Mouse (Mus musculus): ENCODE measurements around the gene Cbfa2t3. TPM values are rescaled to one million over a fixed set of nuclear protein-coding genes. Genes with fewer than 3 reads are reported as not detected.
A peak's percentile ranks its signal among the peaks of the same experiment; 100 is the strongest.

The Cbfa2t3 gene
- total RNA-seq, 2 experiments from 2014 or later = 1.5 to 16.8 TPM

DNA sequence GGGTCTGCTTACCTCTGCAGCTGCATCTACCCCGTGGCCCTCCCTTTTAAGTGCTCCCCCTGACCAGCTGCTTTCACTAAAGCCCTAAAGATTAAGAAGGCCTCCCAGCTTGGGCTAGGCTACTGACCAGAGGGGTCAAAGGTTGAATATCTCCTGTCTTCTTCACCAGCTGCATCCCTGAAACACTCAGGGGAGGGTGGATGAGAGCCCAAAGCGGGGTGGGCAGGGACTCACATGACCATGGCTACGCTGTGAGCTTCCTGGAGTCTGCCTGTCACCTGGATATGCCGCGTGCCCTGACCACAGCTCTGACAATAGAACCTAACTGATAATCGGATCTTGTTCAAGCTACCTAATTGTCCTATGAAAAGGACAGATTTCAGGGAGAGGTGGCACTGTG lies 76.2 kb downstream of the Cbfa2t3 start, which contains the start of gene Pabpn1l:
Gene Pabpn1l, minus strand, starts transcription at position 13 of the 400 bp plus-strand sequence.
- ATAC-seq (replicated peaks; ENCODE audit: low FRiP score, poor library complexity, severe bottlenecking) = no peak

GRCm38 (mm10) chr8:122620446-122620845 lies 78.5 kb downstream of the Cbfa2t3 start:
- ATAC-seq (replicated peaks; ENCODE audit: low FRiP score, poor library complexity, severe bottlenecking) = no peak

GRCm38 (mm10) chr8:122618660-122619378 lies 80.1 kb downstream of the Cbfa2t3 start:
- peak; percentile 84 for ATAC-seq (replicated peaks; ENCODE audit: low FRiP score, poor library complexity, severe bottlenecking)

DNA sequence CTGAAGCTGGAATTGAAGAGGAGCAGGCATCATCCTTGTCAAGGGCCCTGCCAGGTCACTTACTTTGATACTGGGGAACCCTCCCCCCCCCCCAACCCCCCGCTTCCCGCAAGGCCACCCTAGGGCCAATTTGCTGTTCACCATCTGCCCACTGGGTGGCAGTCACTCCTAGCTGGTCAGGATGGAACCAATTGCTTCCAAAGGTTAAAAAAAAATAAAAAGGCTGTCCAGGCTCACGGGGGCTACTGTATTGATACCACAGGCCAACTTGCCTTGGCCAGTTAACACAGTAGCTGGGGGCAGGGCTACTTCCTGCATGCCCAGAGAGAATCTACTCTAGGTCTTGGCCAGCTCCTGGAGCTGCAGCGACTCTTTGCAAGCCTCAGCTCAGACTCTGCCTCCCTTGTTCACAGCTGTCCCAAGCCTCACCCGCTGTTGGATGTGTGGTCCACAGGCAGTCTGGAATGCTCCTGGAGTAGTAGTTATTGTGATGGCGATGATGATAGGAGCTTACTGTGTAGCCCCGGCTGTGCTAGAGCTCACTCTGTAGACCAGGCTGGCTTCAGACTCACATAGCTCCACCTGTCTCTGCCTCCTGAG lies 80.9 kb downstream of the Cbfa2t3 start:
- ATAC-seq (replicated peaks; ENCODE audit: low FRiP score, poor library complexity, severe bottlenecking) = peak; percentile 53

DNA sequence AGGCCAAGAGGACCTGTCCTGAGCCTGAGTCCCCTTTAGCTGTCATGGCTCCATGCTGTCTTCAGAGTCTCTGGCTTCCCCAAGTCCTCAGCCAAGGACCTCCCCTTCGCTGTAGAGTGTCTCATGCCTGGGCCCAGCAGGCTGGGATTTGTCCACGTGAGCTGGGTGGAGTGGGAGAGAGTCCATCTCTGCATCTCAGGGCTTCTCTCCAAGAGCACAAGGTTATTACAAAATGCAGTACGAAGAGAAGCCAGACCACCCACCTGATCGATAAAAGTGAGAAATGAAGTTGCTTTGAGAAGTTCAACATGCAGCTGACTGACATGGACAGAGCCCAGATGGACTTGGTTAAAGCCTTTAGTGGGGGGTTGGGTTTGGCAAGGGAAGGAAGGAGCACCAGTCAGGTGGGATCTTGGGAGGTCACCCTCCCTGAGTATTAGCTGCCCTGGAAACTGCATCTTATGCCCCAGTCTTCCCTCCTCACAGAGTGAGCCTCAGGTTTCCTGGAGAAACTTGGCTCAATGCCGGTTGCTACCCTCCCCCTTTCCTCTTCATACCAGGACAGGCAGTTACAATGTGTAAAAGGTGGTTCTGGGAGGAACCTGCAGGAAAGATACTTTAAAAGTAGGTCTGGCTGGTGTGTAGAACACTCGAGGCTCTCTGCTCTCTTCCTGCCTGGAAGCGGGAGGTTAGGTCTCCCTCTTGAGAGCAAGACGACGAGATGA lies 82.6 kb downstream of the Cbfa2t3 start:
- no peak for ATAC-seq (replicated peaks; ENCODE audit: low FRiP score, poor library complexity, severe bottlenecking)

GRCm38 (mm10) chr8:122611295-122612133 lies 87.4 kb downstream of the Cbfa2t3 start, which contains the start of the genes Galns and Trappc2l:
Gene Galns, minus strand, starts transcription at chr8:122611463.
Gene Trappc2l, plus strand, starts transcription at chr8:122611640.
- peak; percentile 93 for ATAC-seq (replicated peaks; ENCODE audit: low FRiP score, poor library complexity, severe bottlenecking)

- peak; percentile 23 for ATAC-seq (replicated peaks; ENCODE audit: low FRiP score, poor library complexity, severe bottlenecking)
These were observed 88.2 kb downstream of the Cbfa2t3 start for GRCm38 (mm10) chr8:122610612-122611277.

DNA sequence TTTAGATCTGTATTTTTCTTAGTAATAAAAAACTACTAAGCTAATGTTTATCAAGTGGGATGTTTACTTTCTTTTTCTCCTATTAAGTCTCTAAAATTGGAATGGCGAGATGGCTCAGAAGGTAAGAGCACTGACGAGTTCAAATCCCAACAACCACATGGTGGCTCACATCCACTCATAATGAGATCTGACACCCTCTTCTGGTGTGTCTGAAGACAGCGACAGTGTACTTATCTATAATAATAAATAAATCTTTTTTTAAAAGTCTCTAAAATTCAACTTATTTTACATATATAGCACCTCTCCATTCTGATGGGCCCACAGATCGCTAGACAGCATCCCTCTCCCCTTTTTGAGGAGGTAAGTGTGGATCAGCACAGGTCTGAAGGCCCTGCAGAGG lies 88.7 kb downstream of the Cbfa2t3 start:
- ATAC-seq (replicated peaks; ENCODE audit: low FRiP score, poor library complexity, severe bottlenecking) = no peak

GRCm38 (mm10) chr8:122606810-122607209 lies 92.1 kb downstream of the Cbfa2t3 start:
- no peak for ATAC-seq (replicated peaks; ENCODE audit: low FRiP score, poor library complexity, severe bottlenecking)

GRCm38 (mm10) chr8:122605367-122605766 lies 93.5 kb downstream of the Cbfa2t3 start:
- ATAC-seq (replicated peaks; ENCODE audit: low FRiP score, poor library complexity, severe bottlenecking) = no peak

DNA sequence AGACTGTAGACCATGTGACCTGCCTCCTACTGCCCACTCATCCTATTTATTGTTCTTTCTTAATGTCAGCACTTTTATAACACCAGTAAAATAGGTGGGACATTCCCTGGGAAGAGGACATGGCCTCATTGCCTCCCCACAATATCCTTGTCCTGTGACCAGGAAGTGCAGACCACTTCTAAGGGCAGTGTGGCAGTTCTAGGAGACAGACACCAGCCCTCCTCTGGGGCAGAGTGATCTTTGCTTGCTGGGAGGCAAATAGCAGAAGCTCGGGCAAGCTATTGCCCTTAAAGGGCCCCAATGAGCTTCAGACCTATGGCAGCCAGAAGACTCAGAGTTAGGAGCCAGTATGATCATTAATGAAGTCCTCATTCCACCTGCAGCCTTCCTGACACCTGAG lies 94.3 kb downstream of the Cbfa2t3 start:
- no peak for ATAC-seq (replicated peaks; ENCODE audit: low FRiP score, poor library complexity, severe bottlenecking)

GRCm38 (mm10) chr8:122600666-122601065 lies 98.2 kb downstream of the Cbfa2t3 start:
- ATAC-seq (replicated peaks; ENCODE audit: low FRiP score, poor library complexity, severe bottlenecking) = no peak

- ATAC-seq (replicated peaks; ENCODE audit: low FRiP score, poor library complexity, severe bottlenecking) = no peak
These were observed 102.9 kb downstream of the Cbfa2t3 start for GRCm38 (mm10) chr8:122596031-122596430.

DNA sequence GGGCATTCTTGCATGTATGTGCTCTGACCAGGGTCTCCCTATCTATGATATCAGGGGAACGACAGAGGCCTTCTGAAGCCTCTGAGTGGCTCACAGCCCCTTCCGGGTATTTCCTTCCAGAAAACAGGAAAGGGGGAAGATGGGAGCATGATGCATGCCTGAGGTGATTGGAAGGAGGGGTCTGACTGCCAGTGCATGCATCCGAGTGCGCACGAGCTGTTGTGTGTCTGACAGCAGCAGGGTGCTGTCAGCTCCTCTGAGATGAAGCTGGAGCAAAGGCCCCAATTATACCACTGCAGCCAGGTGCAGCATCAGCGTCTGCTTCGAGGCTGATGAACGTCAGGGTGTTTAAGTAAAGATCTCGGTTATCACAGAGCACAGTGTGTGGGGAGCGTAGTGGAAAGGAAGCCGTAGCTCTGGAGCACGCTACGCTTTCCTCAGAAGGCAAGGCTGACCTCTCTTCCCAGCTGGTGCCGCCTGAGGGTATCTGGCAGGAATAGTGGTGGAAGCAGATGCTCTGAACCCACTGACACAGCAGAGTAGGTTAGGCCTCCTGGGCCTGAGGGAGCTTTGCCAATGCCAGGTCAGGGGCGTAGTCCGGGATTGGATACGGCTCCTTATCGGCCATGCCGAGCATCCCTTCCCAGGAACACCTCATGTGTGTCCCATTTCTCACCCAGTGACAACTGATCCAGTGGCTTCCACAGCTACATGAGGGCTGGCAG lies 105.0 kb downstream of the Cbfa2t3 start:
- no peak for ATAC-seq (replicated peaks; ENCODE audit: low FRiP score, poor library complexity, severe bottlenecking)

DNA sequence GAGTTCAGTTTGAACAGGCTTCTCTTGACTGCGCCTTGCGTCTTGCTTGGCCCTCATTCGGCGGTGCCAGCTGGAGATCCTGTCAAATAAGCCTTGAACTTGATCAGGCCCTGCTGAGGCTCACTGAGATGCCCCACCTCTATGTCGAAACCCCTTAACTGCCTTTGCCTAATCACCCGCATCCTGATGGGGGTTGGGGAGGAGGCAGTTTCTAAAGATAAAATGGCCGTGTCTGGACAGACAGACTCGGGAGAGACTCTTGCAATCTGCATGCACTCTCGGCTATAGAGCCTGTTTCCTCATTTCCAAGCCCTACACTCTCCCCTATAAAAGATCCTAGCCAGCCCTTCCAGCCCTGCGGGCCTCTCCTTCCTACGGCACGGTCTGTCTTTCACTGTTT lies 105.7 kb downstream of the Cbfa2t3 start:
- no peak for ATAC-seq (replicated peaks; ENCODE audit: low FRiP score, poor library complexity, severe bottlenecking)

DNA sequence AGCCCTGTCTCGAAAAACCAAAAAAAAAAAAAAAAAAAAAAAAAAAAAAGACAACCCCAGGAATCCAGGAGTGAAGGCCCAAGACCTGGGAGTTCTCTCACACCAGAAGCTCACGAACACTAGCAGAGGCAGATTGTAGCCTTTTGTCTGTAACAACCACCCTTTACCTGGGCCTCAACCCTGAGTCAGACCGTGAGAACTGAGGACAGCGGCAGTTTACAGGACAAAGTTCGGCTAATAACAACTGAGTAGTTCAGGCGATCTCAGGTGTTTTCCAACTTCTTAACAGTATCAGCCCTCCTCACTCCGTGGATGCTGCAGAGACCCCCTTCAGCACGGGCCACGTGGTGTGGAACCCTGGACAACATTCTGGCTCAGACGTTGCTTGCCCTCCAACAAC lies 112.2 kb downstream of the Cbfa2t3 start:
- ATAC-seq (replicated peaks; ENCODE audit: low FRiP score, poor library complexity, severe bottlenecking) = no peak

DNA sequence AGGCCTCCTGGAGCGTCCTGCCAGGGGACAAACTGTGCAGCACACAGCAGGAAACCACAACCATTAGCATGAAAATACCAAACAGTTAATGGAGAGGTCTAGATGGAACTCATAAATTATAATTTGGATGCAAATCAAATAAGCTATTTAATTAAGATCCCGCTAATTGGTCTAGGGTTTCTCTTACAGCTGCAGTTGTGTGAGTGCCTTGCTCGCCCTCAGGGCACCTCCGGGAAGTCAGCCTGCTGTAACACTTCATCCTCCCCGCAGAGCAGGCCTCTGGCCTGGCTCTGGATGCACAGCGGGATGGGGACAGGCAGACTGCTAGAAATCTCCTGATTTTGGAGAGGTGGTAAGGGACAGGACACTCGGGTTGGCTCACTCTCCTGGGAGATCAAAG lies 112.7 kb downstream of the Cbfa2t3 start:
- ATAC-seq (replicated peaks; ENCODE audit: low FRiP score, poor library complexity, severe bottlenecking) = no peak

- no peak for ATAC-seq (replicated peaks; ENCODE audit: low FRiP score, poor library complexity, severe bottlenecking)
These were observed 113.5 kb downstream of the Cbfa2t3 start for GRCm38 (mm10) chr8:122585411-122585891.

DNA sequence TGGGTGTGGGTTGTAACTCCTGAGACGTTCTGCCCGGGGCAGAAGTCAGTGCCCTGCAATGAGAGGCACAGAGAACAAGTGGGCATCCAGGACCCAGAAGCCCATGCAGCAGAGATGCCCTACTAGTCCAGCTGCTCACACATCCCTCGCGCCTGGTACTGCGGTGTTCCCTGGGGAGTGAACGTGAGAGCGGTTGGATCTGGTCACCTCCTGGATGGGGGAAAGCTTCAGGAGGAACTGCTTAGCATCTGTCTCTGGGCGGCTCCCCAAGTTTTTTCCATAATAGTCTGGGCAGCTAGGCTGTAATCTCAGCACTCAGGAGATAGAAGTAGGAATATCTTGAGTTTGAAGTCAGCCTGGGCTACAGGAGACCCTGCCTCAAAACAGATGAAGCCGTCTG lies 113.9 kb downstream of the Cbfa2t3 start:
- no peak for ATAC-seq (replicated peaks; ENCODE audit: low FRiP score, poor library complexity, severe bottlenecking)

Data from erythroid progenitor cell, adult 5-6 weeks (primary cell).